Mouse (Mus musculus): ENCODE data around the gene Gpc2. TPM values are rescaled to one million over a fixed set of nuclear protein-coding genes. Genes with fewer than 3 reads are reported as not detected.

Gpc2 gene
- polyA plus RNA-seq (2014; fragmentation: Nextera tagmentation; extraction: Ambion mirVana), result 2.9 and 3.0 TPM in 2 replicates

- 1% methylated on average over 56 of the region's 56 CpGs for WGBS (ENCODE audit: insufficient replicate concordance)
Observed at GRCm38 (mm10) chr5:138279585-138280424, at the start of gene Gpc2, which contains the start of the genes Gm43720 and Stag3. Gene Gpc2 (minus strand): TSS chr5:138280005. Gene Gm43720 (minus strand): TSS chr5:138279958. Gene Stag3 (plus strand): TSS chr5:138280240.

GRCm38 (mm10) chr5:138312795-138313194, 33.0 kb upstream of the Gpc2 start:
- no peaks in the 10 kb centered on the region for H3K27me3 ChIP-seq (ENCODE audit: control insufficient read depth, insufficient read depth, low read length)
- no peak overlapping the region for H3K9ac ChIP-seq (ENCODE audit: low read depth, low read length)
- no peaks in the 10 kb centered on the region for H3K4me1 ChIP-seq (ENCODE audit: control insufficient read depth, insufficient read depth, low read length)
- WGBS (ENCODE audit: insufficient replicate concordance), result 78% methylated on average over 3 of the region's 3 CpGs
- H3K4me3 ChIP-seq (ENCODE audit: low read depth, low read length), result no peak overlapping the region
- H3K36me3 ChIP-seq (ENCODE audit: control insufficient read depth, insufficient read depth, low read length), result no peaks in the 10 kb centered on the region
- no peak for ATAC-seq (replicated peaks; ENCODE audit: insufficient number of reproducible peaks, low FRiP score, low TSS enrichment)
- no peak overlapping the region for H3K27ac ChIP-seq (ENCODE audit: low read depth, low read length)
- no peaks in the 10 kb centered on the region for H3K9me3 ChIP-seq (replicated peaks; ENCODE audit: control insufficient read depth, low read length)
- H3K4me2 ChIP-seq, result no peak overlapping the region

More at GRCm38 (mm10) chr5:138279585-138280424, at the start of gene Gpc2, which contains the start of the genes Gm43720 and Stag3:
- Histone ChIP-seq H3K9me3 (replicated peaks; ENCODE audit: control insufficient read depth, low read length) (no peaks in the 10 kb centered on the region; the same call in 1 of the 2 replicates), H3K4me2 (peak within 1 kb of the TSS; percentile 80), H3K4me3 (ENCODE audit: low read depth, low read length) (peak within 1 kb of the TSS; percentile 65), H3K27me3 (ENCODE audit: control insufficient read depth, insufficient read depth, low read length) (no peaks in the 10 kb centered on the region), H3K4me1 (ENCODE audit: control insufficient read depth, insufficient read depth, low read length) (peaks cover 6% of the 10 kb centered on the region; the same call in 1 of the 2 replicates), H3K9ac (ENCODE audit: low read depth, low read length) (peak within 1 kb of the TSS; percentile 75), H3K36me3 (ENCODE audit: control insufficient read depth, insufficient read depth, low read length) (0 out of 2 replicates have a peak, but pooled peaks cover 3% of the 10 kb centered on the region), H3K27ac (ENCODE audit: low read depth, low read length) (no peak within 1 kb of the TSS)
- peak; percentile 97 for ATAC-seq (replicated peaks; ENCODE audit: insufficient number of reproducible peaks, low FRiP score, low TSS enrichment)

GRCm38 (mm10) chr5:138299613-138300012, 19.8 kb upstream of the Gpc2 start:
- no peaks in the 10 kb centered on the region for H3K36me3 ChIP-seq (ENCODE audit: control insufficient read depth, insufficient read depth, low read length)
- H3K4me3 ChIP-seq (ENCODE audit: low read depth, low read length), result no peak overlapping the region
- no peaks in the 10 kb centered on the region for H3K4me1 ChIP-seq (ENCODE audit: control insufficient read depth, insufficient read depth, low read length)
- no peak overlapping the region for H3K4me2 ChIP-seq
- H3K9ac ChIP-seq (ENCODE audit: low read depth, low read length), result no peak overlapping the region
- no peak for ATAC-seq (replicated peaks; ENCODE audit: insufficient number of reproducible peaks, low FRiP score, low TSS enrichment)
- WGBS (ENCODE audit: insufficient replicate concordance), result 66% methylated on average over 2 of the region's 2 CpGs
- H3K9me3 ChIP-seq (replicated peaks; ENCODE audit: control insufficient read depth, low read length), result no peaks in the 10 kb centered on the region
- H3K27me3 ChIP-seq (ENCODE audit: control insufficient read depth, insufficient read depth, low read length), result no peaks in the 10 kb centered on the region
- H3K27ac ChIP-seq (ENCODE audit: low read depth, low read length), result no peak overlapping the region

- Histone ChIP-seq H3K9ac (ENCODE audit: low read depth, low read length) (no peak overlapping the region), H3K4me2 (no peak overlapping the region), H3K27ac (ENCODE audit: low read depth, low read length) (no peak overlapping the region), H3K9me3 (replicated peaks; ENCODE audit: control insufficient read depth, low read length) (no peaks in the 10 kb centered on the region), H3K36me3 (ENCODE audit: control insufficient read depth, insufficient read depth, low read length) (no peaks in the 10 kb centered on the region), H3K4me1 (ENCODE audit: control insufficient read depth, insufficient read depth, low read length) (no peaks in the 10 kb centered on the region), H3K27me3 (ENCODE audit: control insufficient read depth, insufficient read depth, low read length) (no peaks in the 10 kb centered on the region), H3K4me3 (ENCODE audit: low read depth, low read length) (no peak overlapping the region)
- no peak for ATAC-seq (replicated peaks; ENCODE audit: insufficient number of reproducible peaks, low FRiP score, low TSS enrichment)
Observed at GRCm38 (mm10) chr5:138294158-138294557, 14.4 kb upstream of the Gpc2 start.

GRCm38 (mm10) chr5:138291638-138292037, 11.8 kb upstream of the Gpc2 start:
- H3K27ac ChIP-seq (ENCODE audit: low read depth, low read length), result no peak overlapping the region
- WGBS (ENCODE audit: insufficient replicate concordance), result 73% methylated on average over 1 of the region's 1 CpGs
- no peak overlapping the region for H3K4me3 ChIP-seq (ENCODE audit: low read depth, low read length)
- no peaks in the 10 kb centered on the region for H3K27me3 ChIP-seq (ENCODE audit: control insufficient read depth, insufficient read depth, low read length)
- ATAC-seq (replicated peaks; ENCODE audit: insufficient number of reproducible peaks, low FRiP score, low TSS enrichment), result no peak
- H3K36me3 ChIP-seq (ENCODE audit: control insufficient read depth, insufficient read depth, low read length), result no peaks in the 10 kb centered on the region
- no peak overlapping the region for H3K4me2 ChIP-seq
- no peaks in the 10 kb centered on the region for H3K4me1 ChIP-seq (ENCODE audit: control insufficient read depth, insufficient read depth, low read length)
- no peak overlapping the region for H3K9ac ChIP-seq (ENCODE audit: low read depth, low read length)
- no peaks in the 10 kb centered on the region for H3K9me3 ChIP-seq (replicated peaks; ENCODE audit: control insufficient read depth, low read length)

GRCm38 (mm10) chr5:138287861-138288260, 8.1 kb upstream of the Gpc2 start:
- Histone ChIP-seq H3K4me3 (ENCODE audit: low read depth, low read length) (no peak overlapping the region), H3K4me2 (no peak overlapping the region), H3K4me1 (ENCODE audit: control insufficient read depth, insufficient read depth, low read length) (no peaks in the 10 kb centered on the region), H3K27ac (ENCODE audit: low read depth, low read length) (no peak overlapping the region), H3K9ac (ENCODE audit: low read depth, low read length) (no peak overlapping the region), H3K27me3 (ENCODE audit: control insufficient read depth, insufficient read depth, low read length) (no peaks in the 10 kb centered on the region), H3K36me3 (ENCODE audit: control insufficient read depth, insufficient read depth, low read length) (no peaks in the 10 kb centered on the region), H3K9me3 (replicated peaks; ENCODE audit: control insufficient read depth, low read length) (no peaks in the 10 kb centered on the region)
- no peak for ATAC-seq (replicated peaks; ENCODE audit: insufficient number of reproducible peaks, low FRiP score, low TSS enrichment)
- WGBS (ENCODE audit: insufficient replicate concordance), result 68% methylated on average over 3 of the region's 3 CpGs

- H3K27me3 ChIP-seq (ENCODE audit: control insufficient read depth, insufficient read depth, low read length), result no peaks in the 10 kb centered on the region
- H3K27ac ChIP-seq (ENCODE audit: low read depth, low read length), result no peak overlapping the region
- H3K4me2 ChIP-seq, result no peak overlapping the region
- no peak for ATAC-seq (replicated peaks; ENCODE audit: insufficient number of reproducible peaks, low FRiP score, low TSS enrichment)
- no peak overlapping the region for H3K9ac ChIP-seq (ENCODE audit: low read depth, low read length)
- H3K9me3 ChIP-seq (replicated peaks; ENCODE audit: control insufficient read depth, low read length), result no peaks in the 10 kb centered on the region; the same call in 1 of the 2 replicates
- WGBS (ENCODE audit: insufficient replicate concordance), result 60% methylated on average over 1 of the region's 1 CpGs
- H3K36me3 ChIP-seq (ENCODE audit: control insufficient read depth, insufficient read depth, low read length), result no peaks in the 10 kb centered on the region
- H3K4me3 ChIP-seq (ENCODE audit: low read depth, low read length), result no peak overlapping the region
- H3K4me1 ChIP-seq (ENCODE audit: control insufficient read depth, insufficient read depth, low read length), result 0 out of 2 replicates have a peak, but pooled peaks cover 3% of the 10 kb centered on the region
Observed at GRCm38 (mm10) chr5:138283540-138283939, 3.7 kb upstream of the Gpc2 start.

- no peak overlapping the region for H3K4me2 ChIP-seq
- no peak overlapping the region for H3K4me3 ChIP-seq (ENCODE audit: low read depth, low read length)
- H3K9me3 ChIP-seq (replicated peaks; ENCODE audit: control insufficient read depth, low read length), result no peaks in the 10 kb centered on the region; the same call in 1 of the 2 replicates
- H3K36me3 ChIP-seq (ENCODE audit: control insufficient read depth, insufficient read depth, low read length), result 0 out of 2 replicates have a peak, but pooled peaks cover 2% of the 10 kb centered on the region
- WGBS (ENCODE audit: insufficient replicate concordance), result 66% methylated on average over 2 of the region's 2 CpGs
- no peak for ATAC-seq (replicated peaks; ENCODE audit: insufficient number of reproducible peaks, low FRiP score, low TSS enrichment)
- no peak overlapping the region for H3K27ac ChIP-seq (ENCODE audit: low read depth, low read length)
- no peak overlapping the region for H3K9ac ChIP-seq (ENCODE audit: low read depth, low read length)
- 0 out of 2 replicates have a peak, but pooled peaks cover 3% of the 10 kb centered on the region for H3K4me1 ChIP-seq (ENCODE audit: control insufficient read depth, insufficient read depth, low read length)
- no peaks in the 10 kb centered on the region for H3K27me3 ChIP-seq (ENCODE audit: control insufficient read depth, insufficient read depth, low read length)
Observed at GRCm38 (mm10) chr5:138281798-138282197, 2.0 kb upstream of the Gpc2 start.

All from heart, embryonic 11.5 days (tissue).